Mouse (Mus musculus) lung, adult 2 months (tissue): Measurements from ENCODE around the gene Nup214.

Experiments
- CTCF ChIP-seq: fragments of 200-500 bp; IDR thresholded peaks from 2 replicates; pipeline ENCODE4 v1.5.1; 2011; ENCODE audit warnings: mild to moderate bottlenecking, low read length, control low read depth; ENCODE audit not compliant: insufficient read depth
- POLR2A ChIP-seq: fragments of 200-500 bp; IDR thresholded peaks from 2 replicates; pipeline ENCODE4 v1.6.1; 2011; ENCODE audit warnings: low read depth, mild to moderate bottlenecking, control low read depth, low read length, borderline replicate concordance; ENCODE audit errors: extremely low read depth

DNA sequence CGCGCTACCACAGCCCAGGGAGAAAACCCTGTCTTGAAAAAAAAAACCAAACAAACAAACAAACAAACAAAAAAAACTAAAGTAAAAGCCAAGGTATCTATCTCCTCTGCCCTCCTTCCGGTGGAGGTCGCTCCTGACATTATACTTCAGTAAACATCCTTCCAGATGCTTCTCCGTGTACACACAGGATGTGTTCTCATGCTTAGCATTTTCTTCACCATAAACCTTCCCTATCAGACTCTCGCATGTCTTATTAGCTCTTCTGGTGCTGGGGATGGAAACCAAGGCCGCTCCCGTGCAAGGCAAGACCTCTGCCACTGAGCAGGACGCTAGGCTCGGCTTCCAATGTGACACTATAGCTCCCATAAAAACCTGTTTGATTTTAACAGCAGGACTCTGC lies 103.5 kb downstream of the Nup214 start:
- TF ChIP-seq CTCF (no peak), POLR2A (no peak)
